Mouse (Mus musculus) heart, postnatal 0 days (tissue): ENCODE results near the gene Olfr1020. TPM values are rescaled to one million over a fixed set of nuclear protein-coding genes. Genes with fewer than 3 reads are reported as not detected.

ENCODE experiments used
- ATAC-seq: fragments of 200-750 bp; cut with Nextera tagmentation; 2 replicates; pipeline ENCODE4 v1.8.0; 2017; ENCODE audit warnings: low read depth, moderate number of reproducible peaks, moderate library complexity; ENCODE audit not compliant: insufficient read depth
- DNase-seq: peaks from one replicate; pipeline ENCODE4 v3.0.0-alpha.2; 2016; ENCODE audit warnings: low spot score
- H3K27ac ChIP-seq: fragments of 300-500 bp; sonication (generic); 2 replicates; pipeline ENCODE4 v1.5.1; 2014; ENCODE audit warnings: low read depth, mild to moderate bottlenecking
- H3K27me3 ChIP-seq: fragments of 300-500 bp; sonication (generic); 2 replicates; pipeline ENCODE4 v1.6.1; 2014; ENCODE audit warnings: low read length, mixed read lengths; ENCODE audit not compliant: control insufficient read depth, insufficient read depth
- H3K36me3 ChIP-seq: fragments of 300-500 bp; sonication (generic); replicated peaks from 2 replicates; pipeline ENCODE4 v1.6.1; 2014; ENCODE audit warnings: low read length, mixed read lengths; ENCODE audit not compliant: control insufficient read depth, insufficient read depth
- H3K4me1 ChIP-seq: fragments of 300-500 bp; sonication (generic); 2 replicates; pipeline ENCODE4 v1.6.1; 2014; ENCODE audit warnings: antibody characterized with exemption; ENCODE audit not compliant: control insufficient read depth, insufficient read depth
- H3K4me2 ChIP-seq: fragments of 300-500 bp; sonication (generic); 2 replicates; pipeline ENCODE4 v1.6.1; 2014; ENCODE audit warnings: low read depth, mild to moderate bottlenecking, low read length, moderate library complexity
- H3K4me3 ChIP-seq: fragments of 300-500 bp; sonication (generic); 2 replicates; pipeline ENCODE4 v1.5.1; 2014; ENCODE audit warnings: low read depth, low read length
- H3K9ac ChIP-seq: fragments of 300-500 bp; sonication (generic); replicated peaks from 2 replicates; pipeline ENCODE4 v1.6.1; 2014; ENCODE audit warnings: low read depth, low read length, mixed read lengths
- H3K9me3 ChIP-seq: fragments of 300-500 bp; sonication (generic); replicated peaks from 2 replicates; pipeline ENCODE4 v1.6.1; 2016; ENCODE audit warnings: low read length; ENCODE audit not compliant: control insufficient read depth
- CTCF ChIP-seq: IDR thresholded peaks from 2 replicates; pipeline ENCODE4 v1.5.1; 2016; ENCODE audit warnings: antibody characterized with exemption, control low read depth, low read depth
- EP300 ChIP-seq: IDR thresholded peaks from 2 replicates; pipeline ENCODE4 v1.6.1; 2016; ENCODE audit warnings: antibody characterized with exemption, low read depth
- WGBS: fragments of 180-500 bp; shearing (Covaris S2); extraction: QIAGEN DNeasy Blood & Tissue Kit; methylation state at CpG from one replicate; pipeline ENCODE4 v1.1.7; 2014; 5-methylcytosine and 5-hydroxymethylcytosine counted together
- polyA plus RNA-seq: library from polyadenylated mRNA; unstranded; fragments of >200 nt; fragmentation: Nextera tagmentation; extraction: Ambion mirVana; gene quantifications from 2 replicates; pipeline ENCODE4 v1.2.1, GENCODE M21; 2015
- total RNA-seq: library from RNA; depleted of rRNA; stranded (reverse); fragments of >200 nt; gene quantifications from 2 replicates; pipeline ENCODE4 v1.2.3, GENCODE M21; 2014; ENCODE audit warnings: low replicate concordance; rRNA removed

Olfr1020 gene
- total RNA-seq (not detected in 2 replicates), polyA plus RNA-seq (not detected in 2 replicates)

- no peaks in the 10 kb centered on the region for H3K27me3 ChIP-seq
- no peak within 1 kb of the TSS for H3K9ac ChIP-seq
- TF ChIP-seq CTCF (no peak), EP300 (no peak)
- no peak within 1 kb of the TSS for H3K27ac ChIP-seq
- no peaks in the 10 kb centered on the region for H3K9me3 ChIP-seq
- no peaks in the 10 kb centered on the region for H3K36me3 ChIP-seq
- H3K4me1 ChIP-seq = no peaks in the 10 kb centered on the region
- no peak within 1 kb of the TSS for H3K4me3 ChIP-seq
- DNase-seq (no peak), ATAC-seq (no peak)
- 67% methylated on average over 1 of the region's 1 CpGs for WGBS
- H3K4me2 ChIP-seq = no peak within 1 kb of the TSS
Measured at GRCm38 (mm10) chr2:85846730-85847129, at the start of gene Olfr1020. Gene Olfr1020, plus strand, starts transcription at chr2:85847030.

- no peak within 1 kb of the TSS for H3K27ac ChIP-seq
- DNase-seq (no peak), ATAC-seq (no peak)
- H3K36me3 ChIP-seq = no peaks in the 10 kb centered on the region
- 79% methylated on average over 2 of the region's 2 CpGs for WGBS
- TF ChIP-seq CTCF (no peak), EP300 (no peak)
- H3K4me1 ChIP-seq = no peaks in the 10 kb centered on the region
- H3K4me3 ChIP-seq = no peak within 1 kb of the TSS
- H3K9ac ChIP-seq = no peak within 1 kb of the TSS
- no peak within 1 kb of the TSS for H3K4me2 ChIP-seq
- no peaks in the 10 kb centered on the region for H3K9me3 ChIP-seq
- H3K27me3 ChIP-seq = no peaks in the 10 kb centered on the region
Measured at GRCm38 (mm10) chr2:85802444-85802843, 44.4 kb upstream of the Olfr1020 start, which contains the start of gene Olfr1016. Gene Olfr1016, minus strand, starts transcription at chr2:85802544.

GRCm38 (mm10) chr2:85804501-85804900, 42.3 kb upstream of the Olfr1020 start:
- WGBS = 67% methylated on average over 4 of the region's 4 CpGs

GRCm38 (mm10) chr2:85818179-85818578, 28.7 kb upstream of the Olfr1020 start, which contains the start of gene Olfr1018:
Gene Olfr1018, plus strand, starts transcription at chr2:85818479.
- ATAC-seq = no peak

More at GRCm38 (mm10) chr2:85804501-85804900, 42.3 kb upstream of the Olfr1020 start:
- TF ChIP-seq EP300 (no peak), CTCF (no peak)
- H3K4me1 ChIP-seq = no peaks in the 10 kb centered on the region
- no peak for DNase-seq
- no peak overlapping the region for H3K4me3 ChIP-seq
- H3K9ac ChIP-seq = no peak overlapping the region
- no peak overlapping the region for H3K4me2 ChIP-seq
- H3K36me3 ChIP-seq = no peaks in the 10 kb centered on the region
- ATAC-seq = no peak
- H3K27ac ChIP-seq = no peak overlapping the region
- no peaks in the 10 kb centered on the region for H3K9me3 ChIP-seq
- H3K27me3 ChIP-seq = no peaks in the 10 kb centered on the region

GRCm38 (mm10) chr2:85845383-85845782, 1.4 kb upstream of the Olfr1020 start, which contains the start of gene Olfr1019:
Gene Olfr1019, minus strand, starts transcription at chr2:85845483.
- no peak for ATAC-seq
- no peak for DNase-seq
- H3K4me2 ChIP-seq = no peak within 1 kb of the TSS
- H3K4me1 ChIP-seq = no peaks in the 10 kb centered on the region
- no peaks in the 10 kb centered on the region for H3K36me3 ChIP-seq
- TF ChIP-seq EP300 (no peak), CTCF (no peak)
- no peak within 1 kb of the TSS for H3K27ac ChIP-seq
- no peak within 1 kb of the TSS for H3K9ac ChIP-seq
- H3K27me3 ChIP-seq = no peaks in the 10 kb centered on the region
- no peak within 1 kb of the TSS for H3K4me3 ChIP-seq
- no peaks in the 10 kb centered on the region for H3K9me3 ChIP-seq

More at GRCm38 (mm10) chr2:85818179-85818578, 28.7 kb upstream of the Olfr1020 start, which contains the start of gene Olfr1018:
- Histone ChIP-seq H3K9me3 (no peaks in the 10 kb centered on the region), H3K4me3 (no peak within 1 kb of the TSS), H3K27ac (no peak within 1 kb of the TSS), H3K36me3 (no peaks in the 10 kb centered on the region), H3K4me1 (no peaks in the 10 kb centered on the region), H3K27me3 (no peaks in the 10 kb centered on the region), H3K4me2 (no peak within 1 kb of the TSS), H3K9ac (no peak within 1 kb of the TSS)
- no peak for TF ChIP-seq EP300
- no peak for TF ChIP-seq CTCF
- no peak for DNase-seq

GRCm38 (mm10) chr2:85868294-85868693, 21.5 kb downstream of the Olfr1020 start, which contains the start of gene Olfr1022:
Gene Olfr1022, plus strand, starts transcription at chr2:85868594.
- no peak for DNase-seq
- Histone ChIP-seq H3K27ac (no peak within 1 kb of the TSS), H3K9ac (no peak within 1 kb of the TSS), H3K27me3 (no peaks in the 10 kb centered on the region), H3K4me3 (no peak within 1 kb of the TSS), H3K4me2 (no peak within 1 kb of the TSS), H3K36me3 (no peaks in the 10 kb centered on the region), H3K4me1 (no peaks in the 10 kb centered on the region), H3K9me3 (no peaks in the 10 kb centered on the region)
- ATAC-seq = no peak
- WGBS = 39% methylated on average over 2 of the region's 2 CpGs
- no peak for TF ChIP-seq EP300
- no peak for TF ChIP-seq CTCF
